Mouse (Mus musculus): Measurements from ENCODE around the gene Flt1. TPM values are rescaled to one million over a fixed set of nuclear protein-coding genes. Genes with fewer than 3 reads are reported as not detected.

Gene Flt1
- polyA plus RNA-seq, 1 experiment = 0.19 TPM

DNA sequence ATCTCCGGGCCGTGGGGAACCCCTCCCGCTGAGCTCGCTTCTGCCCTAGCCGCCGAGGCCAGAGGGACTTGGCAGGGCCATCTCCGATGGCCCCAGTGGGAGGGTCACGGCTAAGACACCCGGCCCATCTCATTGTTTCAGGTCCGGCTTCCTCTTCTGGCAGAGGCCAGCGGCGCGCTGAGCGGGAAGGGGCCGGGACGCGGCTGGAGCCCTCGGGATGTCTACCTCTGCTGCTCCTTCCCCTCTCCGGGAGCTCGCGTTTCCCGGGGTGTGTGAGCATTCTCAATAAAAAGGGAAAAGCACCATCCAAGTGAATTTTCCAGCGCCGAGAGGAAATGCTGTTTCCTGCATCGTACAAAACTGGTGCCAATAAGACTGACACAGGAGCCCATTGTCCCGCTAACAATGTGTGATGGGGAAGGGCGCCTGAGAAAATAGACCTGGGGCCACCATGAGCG, 25.9 kb upstream of the Flt1 start:
- H3K4me1 ChIP-seq (ENCODE audit: control insufficient read depth, insufficient read depth, low read length) = peaks cover 17% of the 10 kb centered on the region

DNA sequence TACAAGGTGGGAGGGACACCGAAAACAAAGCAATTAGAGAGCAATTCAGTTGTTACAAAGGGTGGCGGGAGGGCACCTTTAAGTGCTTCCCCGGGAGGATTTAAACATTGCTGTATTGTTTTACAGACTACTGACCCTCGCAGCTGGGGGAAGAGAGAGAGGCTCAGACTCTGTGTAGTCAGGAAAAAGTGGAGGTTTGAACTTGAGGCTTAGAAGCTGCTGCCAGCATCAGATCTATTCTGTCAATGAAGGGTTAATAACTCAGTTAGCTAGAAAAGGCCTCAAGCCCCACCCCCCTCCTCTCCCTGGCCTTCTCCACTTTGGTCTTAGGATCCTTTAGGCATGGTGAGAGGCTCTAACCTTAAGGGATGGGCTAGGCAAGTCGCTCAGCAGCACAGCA, 24.2 kb upstream of the Flt1 start:
- TF ChIP-seq POLR2A (IDR thresholded peaks at IDR 0.05; ENCODE audit: borderline replicate concordance, low read depth, low read length) = no peak
- no peak for TF ChIP-seq CTCF (IDR thresholded peaks at IDR 0.05; ENCODE audit: low read depth, low read length)
- H3K4me1 ChIP-seq (ENCODE audit: control insufficient read depth, insufficient read depth, low read length) = peaks cover 17% of the 10 kb centered on the region

More for the DNA sequence above, 25.9 kb upstream of the Flt1 start:
- Histone ChIP-seq H3K4me3 (ENCODE audit: insufficient read depth, low read length) (peak overlapping the region; percentile 24; the same call in 1 of the 2 replicates), H3K27ac (ENCODE audit: insufficient read depth, low read depth, low read length) (no peak overlapping the region)
- TF ChIP-seq POLR2A (IDR thresholded peaks at IDR 0.05; ENCODE audit: borderline replicate concordance, low read depth, low read length) = no peak
- no peak for TF ChIP-seq CTCF (IDR thresholded peaks at IDR 0.05; ENCODE audit: low read depth, low read length)

DNA sequence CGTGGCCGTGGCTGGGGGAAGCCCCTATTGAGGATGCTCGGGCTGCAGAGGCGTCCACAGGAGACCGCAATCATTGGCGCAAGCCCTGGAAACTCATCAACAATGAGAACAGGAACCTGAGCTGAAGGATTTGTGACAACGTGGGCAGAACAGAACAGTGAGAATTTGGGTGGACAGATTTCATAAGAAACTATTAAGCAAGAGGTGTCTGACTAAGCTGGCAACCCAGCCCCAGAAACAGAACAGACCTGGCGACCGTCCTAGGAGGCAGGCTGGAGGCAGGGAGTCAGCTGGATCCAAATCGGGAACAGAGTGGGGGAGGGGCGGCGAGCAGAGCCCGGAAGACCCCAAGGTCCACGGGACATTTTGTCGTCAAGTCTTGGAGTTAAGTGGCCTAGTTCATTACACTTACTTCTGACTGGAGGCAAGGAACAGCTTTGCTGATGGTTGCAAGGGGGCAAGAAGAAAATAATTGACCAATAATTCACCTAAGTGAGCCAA, 22.3 kb upstream of the Flt1 start:
- Histone ChIP-seq H3K4me3 (ENCODE audit: insufficient read depth, low read length) (peak overlapping the region; percentile 27), H3K4me1 (ENCODE audit: control insufficient read depth, insufficient read depth, low read length) (peaks cover 20% of the 10 kb centered on the region), H3K27ac (ENCODE audit: insufficient read depth, low read depth, low read length) (peak overlapping the region; percentile 14; the same call in 1 of the 2 replicates)
- TF ChIP-seq POLR2A (IDR thresholded peaks at IDR 0.05; ENCODE audit: borderline replicate concordance, low read depth, low read length) (no peak), CTCF (IDR thresholded peaks at IDR 0.05; ENCODE audit: low read depth, low read length) (no peak)

More for the DNA sequence above, 24.2 kb upstream of the Flt1 start:
- H3K27ac ChIP-seq (ENCODE audit: insufficient read depth, low read depth, low read length) = no peak overlapping the region
- H3K4me3 ChIP-seq (ENCODE audit: insufficient read depth, low read length) = no peak overlapping the region

DNA sequence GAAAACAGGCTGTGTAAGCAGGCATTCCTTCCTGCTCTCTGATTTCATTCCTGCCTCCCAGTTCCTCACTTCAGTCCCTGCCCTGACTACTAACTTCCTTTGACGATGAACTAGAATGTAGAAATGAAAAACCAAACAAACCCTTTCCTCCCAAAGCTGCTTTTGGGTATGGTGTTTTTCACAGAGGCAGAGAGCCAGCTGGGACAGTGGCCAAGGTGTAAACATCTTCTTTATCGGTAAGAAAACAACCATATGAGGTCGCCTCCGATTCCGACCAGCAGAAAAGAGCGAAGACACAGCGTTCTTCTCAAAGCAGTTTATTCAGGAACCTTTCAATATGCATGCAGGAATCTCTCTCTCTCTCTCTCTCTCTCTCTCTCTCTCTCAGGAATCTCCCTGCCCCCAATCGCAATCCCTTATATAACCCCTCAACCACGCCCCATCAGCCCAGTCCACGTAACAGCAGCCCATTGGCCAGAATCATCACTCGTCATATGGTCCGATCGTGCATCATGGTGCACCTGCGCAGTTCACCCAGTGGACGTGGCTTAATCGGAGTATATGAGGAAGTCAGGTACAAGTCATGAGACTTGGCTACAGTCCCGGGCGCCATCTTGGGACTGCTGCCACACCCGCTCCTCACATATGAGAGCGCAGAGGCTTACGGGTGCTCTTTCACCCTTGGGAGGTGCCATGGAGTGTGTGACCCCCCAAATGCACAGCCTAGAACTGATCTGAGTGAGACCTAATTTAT, 19.3 kb upstream of the Flt1 start:
- Histone ChIP-seq H3K27ac (ENCODE audit: insufficient read depth, low read depth, low read length) (no peak overlapping the region), H3K4me3 (ENCODE audit: insufficient read depth, low read length) (no peak overlapping the region)

DNA sequence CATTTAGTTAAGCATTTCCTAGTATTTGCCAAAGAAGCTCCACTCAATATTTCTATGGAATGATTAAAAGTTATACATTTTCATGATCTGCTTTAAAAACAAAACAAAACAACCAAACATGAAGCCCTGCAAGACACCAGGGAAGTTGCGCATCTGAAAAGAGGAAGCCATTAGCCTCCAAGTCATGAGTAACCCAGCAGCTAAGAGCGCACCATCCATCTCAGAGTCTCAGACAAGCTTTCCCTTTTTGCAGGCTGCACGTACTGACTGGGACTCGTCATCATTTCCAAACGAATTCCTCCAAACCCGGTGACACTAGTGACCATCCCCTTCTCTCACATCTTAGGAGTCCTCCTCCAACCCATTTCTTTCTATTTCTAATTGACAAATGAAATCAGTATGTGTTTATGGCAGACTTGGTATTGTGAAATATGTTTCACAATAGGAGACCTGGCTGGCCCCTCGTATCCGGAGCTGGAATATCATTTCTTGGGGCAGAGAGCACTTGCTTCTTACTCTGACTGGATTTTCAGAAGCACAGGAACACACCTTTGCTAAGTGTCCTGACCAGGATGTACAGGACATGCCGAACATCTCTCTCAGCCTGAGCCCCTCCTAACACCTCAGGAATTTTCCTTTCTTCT, 16.8 kb upstream of the Flt1 start:
- TF ChIP-seq POLR2A (IDR thresholded peaks at IDR 0.05; ENCODE audit: borderline replicate concordance, low read depth, low read length) (no peak), CTCF (IDR thresholded peaks at IDR 0.05; ENCODE audit: low read depth, low read length) (no peak)
- peaks cover 25% of the 10 kb centered on the region for H3K4me1 ChIP-seq (ENCODE audit: control insufficient read depth, insufficient read depth, low read length)
- H3K4me3 ChIP-seq (ENCODE audit: insufficient read depth, low read length) = peak overlapping the region; percentile 33
- peak overlapping the region; percentile 59 for H3K27ac ChIP-seq (ENCODE audit: insufficient read depth, low read depth, low read length)

More for the DNA sequence above, 19.3 kb upstream of the Flt1 start:
- peaks cover 34% of the 10 kb centered on the region for H3K4me1 ChIP-seq (ENCODE audit: control insufficient read depth, insufficient read depth, low read length)
- TF ChIP-seq POLR2A (IDR thresholded peaks at IDR 0.05; ENCODE audit: borderline replicate concordance, low read depth, low read length) (no peak), CTCF (IDR thresholded peaks at IDR 0.05; ENCODE audit: low read depth, low read length) (no peak)

DNA sequence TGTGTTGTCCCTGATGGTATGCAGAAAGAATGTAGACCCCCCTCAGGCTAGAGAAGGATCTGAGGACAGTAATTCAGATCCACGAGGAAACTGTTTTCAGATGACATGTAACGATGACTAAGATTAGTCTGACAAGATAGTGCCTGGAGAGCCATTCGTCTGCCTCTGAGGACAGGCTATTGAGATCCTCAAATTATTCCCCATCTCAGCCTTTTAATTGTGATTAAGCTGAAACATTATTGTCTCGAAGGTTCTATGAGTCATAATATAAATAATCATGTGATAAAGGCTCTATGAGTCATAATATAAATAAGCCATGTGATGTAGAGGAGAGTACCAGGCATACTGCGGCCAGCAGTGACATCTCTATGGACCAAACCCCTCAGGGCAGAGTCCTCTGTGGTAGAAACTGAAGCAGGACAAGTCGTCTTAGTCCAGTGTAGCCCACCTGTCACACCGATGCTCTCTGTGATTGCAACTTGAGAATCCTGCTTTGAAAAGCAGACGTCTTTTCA, 11.0 kb upstream of the Flt1 start:
- TF ChIP-seq POLR2A (IDR thresholded peaks at IDR 0.05; ENCODE audit: borderline replicate concordance, low read depth, low read length) = no peak
- no peak for TF ChIP-seq CTCF (IDR thresholded peaks at IDR 0.05; ENCODE audit: low read depth, low read length)
- no peak overlapping the region for H3K4me3 ChIP-seq (ENCODE audit: insufficient read depth, low read length)

DNA sequence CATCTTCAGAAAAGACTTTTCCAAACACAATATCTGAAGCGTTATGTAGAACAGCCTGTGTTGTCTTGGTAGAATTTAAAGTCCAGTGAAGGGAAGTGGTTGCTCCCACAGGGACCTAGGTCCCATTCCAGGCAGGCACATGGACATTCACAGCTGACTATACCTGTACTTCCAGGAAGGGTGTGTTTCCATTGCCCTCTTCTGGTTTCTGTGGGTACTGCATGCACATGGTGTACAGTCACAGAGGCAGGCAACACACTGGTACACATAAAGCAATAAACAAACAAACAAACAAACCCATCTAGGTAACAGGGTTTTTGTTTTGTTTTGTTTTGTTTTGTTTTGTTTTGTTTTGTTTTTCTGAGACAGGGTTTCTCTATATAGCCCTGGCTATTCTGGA, 7.9 kb upstream of the Flt1 start:
- TF ChIP-seq CTCF (IDR thresholded peaks at IDR 0.05; ENCODE audit: low read depth, low read length) = peak; percentile 42; the same call in 1 of the 2 replicates
- TF ChIP-seq POLR2A (IDR thresholded peaks at IDR 0.05; ENCODE audit: borderline replicate concordance, low read depth, low read length) = no peak
- Histone ChIP-seq H3K4me3 (ENCODE audit: insufficient read depth, low read length) (no peak overlapping the region), H3K4me1 (ENCODE audit: control insufficient read depth, insufficient read depth, low read length) (peaks cover 9% of the 10 kb centered on the region), H3K27ac (ENCODE audit: insufficient read depth, low read depth, low read length) (no peak overlapping the region)

More for the DNA sequence above, 11.0 kb upstream of the Flt1 start:
- H3K4me1 ChIP-seq (ENCODE audit: control insufficient read depth, insufficient read depth, low read length) = peaks cover 17% of the 10 kb centered on the region
- H3K27ac ChIP-seq (ENCODE audit: insufficient read depth, low read depth, low read length) = no peak overlapping the region

DNA sequence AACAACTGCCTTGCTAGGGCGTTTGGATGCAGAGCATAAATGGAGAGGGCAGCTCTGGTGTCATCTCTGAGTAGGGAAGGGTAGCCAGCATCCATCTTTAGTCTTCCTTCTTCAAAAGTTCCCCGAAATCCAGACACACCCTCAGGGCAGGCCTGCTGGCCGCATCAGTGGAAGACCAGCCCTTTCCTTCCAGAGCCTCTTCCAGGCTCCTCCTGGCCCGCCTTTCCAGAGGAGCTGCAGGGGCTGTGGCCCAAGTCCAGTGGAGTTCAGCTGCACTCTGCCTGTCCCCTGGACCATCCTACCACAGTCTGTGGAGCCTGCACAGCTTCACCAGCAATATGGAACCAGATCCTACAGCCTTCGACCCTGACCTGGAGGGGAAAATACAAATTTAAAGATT, 7.1 kb upstream of the Flt1 start:
- Histone ChIP-seq H3K27ac (ENCODE audit: insufficient read depth, low read depth, low read length) (no peak overlapping the region), H3K4me1 (ENCODE audit: control insufficient read depth, insufficient read depth, low read length) (peaks cover 9% of the 10 kb centered on the region), H3K4me3 (ENCODE audit: insufficient read depth, low read length) (no peak overlapping the region)
- TF ChIP-seq CTCF (IDR thresholded peaks at IDR 0.05; ENCODE audit: low read depth, low read length) (no peak), POLR2A (IDR thresholded peaks at IDR 0.05; ENCODE audit: borderline replicate concordance, low read depth, low read length) (no peak)

DNA sequence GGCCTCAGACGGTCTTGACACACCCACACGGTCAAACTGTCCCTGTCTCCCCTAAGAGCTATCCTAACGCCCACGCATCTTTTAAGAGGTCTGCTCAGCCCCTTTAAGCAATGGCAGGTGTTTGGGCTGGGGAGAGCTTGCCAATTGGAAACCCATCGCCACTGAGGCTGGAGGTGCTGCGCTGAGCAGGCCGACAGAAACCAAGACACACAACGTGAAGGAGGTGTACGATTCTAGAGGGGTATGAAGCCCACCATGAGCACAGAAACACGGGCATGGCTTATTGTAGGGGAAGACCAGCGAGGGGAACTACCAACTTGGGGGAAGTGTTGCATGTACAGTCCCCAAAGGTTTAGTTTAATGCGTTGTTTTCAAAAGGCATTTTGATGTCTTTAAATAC, 1.7 kb upstream of the Flt1 start:
- H3K4me1 ChIP-seq (ENCODE audit: control insufficient read depth, insufficient read depth, low read length) = peaks cover 3% of the 10 kb centered on the region; the same call in 1 of the 2 replicates
- TF ChIP-seq CTCF (IDR thresholded peaks at IDR 0.05; ENCODE audit: low read depth, low read length) = no peak
- no peak for TF ChIP-seq POLR2A (IDR thresholded peaks at IDR 0.05; ENCODE audit: borderline replicate concordance, low read depth, low read length)

More for the DNA sequence above, 1.7 kb upstream of the Flt1 start:
- H3K27ac ChIP-seq (ENCODE audit: insufficient read depth, low read depth, low read length) = no peak overlapping the region
- no peak overlapping the region for H3K4me3 ChIP-seq (ENCODE audit: insufficient read depth, low read length)
